Mouse (Mus musculus) heart, embryonic 11.5 days (tissue): Measurements from ENCODE around the gene Zfp414. TPM values are rescaled to one million over a fixed set of nuclear protein-coding genes. Genes with fewer than 3 reads are reported as not detected.

Experiments
- ATAC-seq: fragments of 200-750 bp; cut with Nextera tagmentation; replicated peaks from 2 replicates; pipeline ENCODE4 v1.8.0; 2017; ENCODE audit warnings: moderate library complexity; ENCODE audit not compliant: insufficient number of reproducible peaks, low FRiP score, low TSS enrichment
- H3K27ac ChIP-seq: fragments of 300-500 bp; sonication (generic); 2 replicates; pipeline ENCODE4 v1.5.1; 2014; ENCODE audit warnings: mild to moderate bottlenecking, low read depth, low read length
- H3K27me3 ChIP-seq: fragments of 300-500 bp; sonication (generic); 2 replicates; pipeline ENCODE4 v1.6.1; 2014; ENCODE audit warnings: mild to moderate bottlenecking, low read length, mixed read lengths; ENCODE audit not compliant: control insufficient read depth, insufficient read depth
- H3K36me3 ChIP-seq: fragments of 300-500 bp; sonication (generic); 2 replicates; pipeline ENCODE4 v1.6.1; 2014; ENCODE audit warnings: mild to moderate bottlenecking, low read length, moderate library complexity, mixed read lengths; ENCODE audit not compliant: control insufficient read depth, insufficient read depth
- H3K4me1 ChIP-seq: fragments of 300-500 bp; sonication (generic); 2 replicates; pipeline ENCODE4 v1.6.1; 2014; ENCODE audit warnings: low read length; ENCODE audit not compliant: control insufficient read depth, insufficient read depth
- H3K4me2 ChIP-seq: fragments of 300-500 bp; sonication (generic); 2 replicates; pipeline ENCODE4 v1.6.1; 2014; ENCODE audit warnings: mild to moderate bottlenecking, moderate library complexity
- H3K4me3 ChIP-seq: fragments of 300-500 bp; sonication (generic); 2 replicates; pipeline ENCODE4 v1.5.1; 2014; ENCODE audit warnings: low read depth, low read length
- H3K9ac ChIP-seq: fragments of 300-500 bp; sonication (generic); 2 replicates; pipeline ENCODE4 v1.6.1; 2014; ENCODE audit warnings: mild to moderate bottlenecking, low read depth, low read length, moderate library complexity
- H3K9me3 ChIP-seq: fragments of 300-500 bp; sonication (generic); replicated peaks from 2 replicates; pipeline ENCODE4 v1.6.1; 2016; ENCODE audit warnings: low read length; ENCODE audit not compliant: control insufficient read depth
- WGBS: fragments of 180-500 bp; shearing (Covaris S2); extraction: QIAGEN DNeasy Blood & Tissue Kit; methylation state at CpG from one replicate; pipeline ENCODE4 v1.1.7; 2014; ENCODE audit not compliant: insufficient replicate concordance; 5-methylcytosine and 5-hydroxymethylcytosine counted together
- polyA plus RNA-seq: library from polyadenylated mRNA; unstranded; fragments of >200 nt; fragmentation: Nextera tagmentation; extraction: Ambion mirVana; gene quantifications from 2 replicates; pipeline ENCODE4 v1.2.1, GENCODE M21; 2014

The Zfp414 gene
- polyA plus RNA-seq: 56.4 and 59.9 TPM in 2 replicates

DNA sequence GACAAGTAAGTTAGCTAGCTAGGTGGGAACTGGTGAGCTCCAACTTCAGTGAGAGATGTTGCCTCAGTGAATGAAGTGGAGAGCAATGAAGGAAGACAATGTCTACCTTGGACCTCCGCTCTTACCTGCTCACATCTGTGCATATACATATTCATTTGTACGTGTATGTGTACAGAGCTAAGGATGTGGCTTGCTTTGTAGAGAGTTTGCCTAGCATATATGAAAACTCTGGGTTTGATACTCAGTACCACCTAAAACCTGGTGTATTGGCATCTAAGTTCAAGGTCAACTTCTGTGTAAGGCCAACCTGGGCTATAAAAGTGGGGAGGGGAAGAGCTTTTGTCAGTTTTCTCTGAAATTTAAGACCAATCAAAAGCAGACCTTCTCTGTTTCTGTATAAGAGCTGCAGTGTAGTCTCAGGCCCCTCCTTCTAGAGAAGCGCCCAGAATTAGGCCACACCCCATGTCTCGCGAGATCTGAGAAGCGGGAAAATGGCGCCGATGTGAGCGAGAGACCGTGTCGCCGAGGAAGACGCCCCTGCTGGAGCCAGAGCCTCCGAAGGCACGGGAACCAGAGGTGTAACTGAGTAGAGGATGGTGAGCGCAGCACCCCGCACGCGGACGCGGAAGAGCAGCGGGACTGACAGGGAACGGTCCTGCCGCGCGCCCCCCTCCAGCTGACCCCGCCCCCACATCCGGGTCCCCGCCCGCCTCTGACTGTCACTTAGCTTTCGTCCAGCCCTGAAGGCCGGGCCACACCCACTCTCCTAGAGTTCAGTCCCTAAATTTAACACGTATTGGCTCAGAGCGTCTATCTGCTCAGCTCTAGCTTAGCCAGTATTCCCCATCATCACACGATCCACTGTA, at the start of gene Zfp414:
Gene Zfp414 (plus strand): TSS at position 470 of the 866 bp plus-strand sequence.
- peak within 1 kb of the TSS; percentile 74 for H3K4me3 ChIP-seq
- H3K9ac ChIP-seq: peak within 1 kb of the TSS; percentile 95
- H3K4me2 ChIP-seq: peak within 1 kb of the TSS; percentile 87
- peaks cover 17% of the 10 kb centered on the region for H3K4me1 ChIP-seq
- no peaks in the 10 kb centered on the region for H3K27me3 ChIP-seq
- H3K27ac ChIP-seq: peak within 1 kb of the TSS; percentile 99
- no peaks in the 10 kb centered on the region for H3K9me3 ChIP-seq
- peak; percentile 92 for ATAC-seq
- no peaks in the 10 kb centered on the region; the same call in 1 of the 2 replicates for H3K36me3 ChIP-seq
- WGBS: 3% methylated on average over 32 of the region's 35 CpGs

DNA sequence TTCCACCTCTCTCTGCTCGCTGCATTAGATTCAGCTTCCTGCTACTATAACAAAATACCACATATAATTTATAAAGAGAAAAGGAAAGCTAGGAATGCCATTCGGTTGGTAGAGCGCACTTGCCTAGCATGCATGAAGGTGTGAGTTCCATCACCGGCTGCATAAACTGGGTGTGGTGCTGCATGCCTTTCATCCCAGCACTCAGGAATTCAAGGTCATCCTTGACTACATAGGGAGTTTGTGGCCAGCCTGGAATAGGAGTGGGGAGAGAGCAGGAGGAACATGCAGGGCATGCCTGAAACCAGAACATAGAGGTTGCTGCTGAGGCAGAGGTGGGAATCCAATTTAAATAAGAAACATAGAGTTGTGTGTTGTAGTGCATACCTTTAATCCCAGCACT, 44.8 kb upstream of the Zfp414 start:
- H3K27me3 ChIP-seq: no peaks in the 10 kb centered on the region; the same call in none of the 2 replicates
- 81% methylated on average over 4 of the region's 4 CpGs for WGBS

DNA sequence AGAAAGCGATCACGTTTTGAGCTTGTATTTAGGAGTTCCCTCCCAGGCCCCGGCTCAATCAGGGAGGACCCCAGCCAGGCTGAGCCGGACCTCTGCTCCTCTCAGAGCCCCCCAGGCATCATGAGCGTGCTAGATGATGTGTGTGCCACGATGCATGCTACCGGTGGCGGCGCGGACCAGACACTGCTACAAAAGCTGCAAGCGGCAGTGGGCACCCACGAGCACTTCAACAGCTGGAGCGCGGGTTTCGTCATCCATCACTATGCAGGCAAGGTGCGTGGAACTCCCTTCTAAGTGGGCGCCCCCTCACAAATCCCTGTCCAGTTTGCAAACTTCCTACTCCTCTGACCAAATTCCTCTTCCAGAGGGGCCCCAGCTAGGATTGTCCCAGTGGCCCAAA, 42.9 kb upstream of the Zfp414 start:
- ATAC-seq: no peak
- H3K36me3 ChIP-seq: no peaks in the 10 kb centered on the region
- H3K27me3 ChIP-seq: no peaks in the 10 kb centered on the region; the same call in none of the 2 replicates
- 57% methylated on average over 17 of the region's 17 CpGs for WGBS
- no peak overlapping the region for H3K27ac ChIP-seq
- no peak overlapping the region for H3K9ac ChIP-seq
- H3K9me3 ChIP-seq: no peaks in the 10 kb centered on the region
- H3K4me3 ChIP-seq: no peak overlapping the region
- no peaks in the 10 kb centered on the region for H3K4me1 ChIP-seq
- no peak overlapping the region for H3K4me2 ChIP-seq

More for the DNA sequence above, 44.8 kb upstream of the Zfp414 start:
- H3K27ac ChIP-seq: no peak overlapping the region
- H3K9ac ChIP-seq: no peak overlapping the region
- H3K9me3 ChIP-seq: no peaks in the 10 kb centered on the region
- no peak overlapping the region for H3K4me3 ChIP-seq
- H3K36me3 ChIP-seq: no peaks in the 10 kb centered on the region
- ATAC-seq: no peak
- no peaks in the 10 kb centered on the region for H3K4me1 ChIP-seq
- no peak overlapping the region for H3K4me2 ChIP-seq

DNA sequence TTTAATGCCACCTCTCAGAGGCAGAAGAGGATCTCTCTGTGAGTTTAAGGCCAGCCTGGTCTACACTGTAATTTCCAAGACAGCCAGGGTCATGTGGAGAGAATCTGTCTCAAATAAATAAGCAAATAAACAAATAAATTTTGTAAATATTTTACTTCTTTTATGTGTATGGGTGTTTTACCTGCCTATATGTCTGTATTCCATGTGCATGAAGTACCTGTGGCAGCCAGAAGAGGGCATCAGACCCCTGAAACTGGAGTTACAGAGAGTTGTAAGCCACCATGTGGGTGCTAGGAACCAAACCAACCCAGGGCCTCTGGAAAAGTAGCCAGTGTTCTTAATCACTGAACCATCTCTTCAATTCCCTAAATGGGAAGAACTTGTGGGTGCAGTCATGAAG, 31.6 kb upstream of the Zfp414 start:
- H3K4me2 ChIP-seq: no peak overlapping the region
- no peak overlapping the region for H3K9ac ChIP-seq
- ATAC-seq: no peak
- H3K27ac ChIP-seq: no peak overlapping the region
- no peaks in the 10 kb centered on the region for H3K36me3 ChIP-seq
- no peaks in the 10 kb centered on the region for H3K9me3 ChIP-seq
- no peaks in the 10 kb centered on the region for H3K4me1 ChIP-seq
- H3K27me3 ChIP-seq: no peaks in the 10 kb centered on the region
- no peak overlapping the region for H3K4me3 ChIP-seq

DNA sequence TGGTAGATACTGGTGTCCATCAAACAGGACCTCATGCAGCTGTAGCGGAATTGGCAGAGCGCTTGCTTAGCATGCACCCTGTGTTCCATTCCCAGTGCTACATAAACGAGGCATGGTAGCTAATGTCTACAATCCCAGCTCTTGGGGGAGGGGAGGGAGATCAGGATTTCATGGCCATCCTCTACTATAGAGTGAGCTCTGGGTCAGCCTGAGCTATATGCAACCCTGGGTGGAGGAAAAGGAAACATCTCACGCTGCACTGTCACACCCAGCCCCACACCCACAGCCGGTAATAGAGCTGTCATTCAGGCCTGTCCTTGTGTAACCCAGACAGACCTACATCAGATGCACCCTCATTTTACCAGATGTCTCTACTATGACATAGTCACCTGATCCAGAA, 30.4 kb upstream of the Zfp414 start:
- WGBS: 83% methylated on average over 5 of the region's 5 CpGs
- no peak overlapping the region for H3K4me2 ChIP-seq
- ATAC-seq: no peak
- no peak overlapping the region for H3K9ac ChIP-seq
- H3K27me3 ChIP-seq: no peaks in the 10 kb centered on the region
- no peak overlapping the region for H3K4me3 ChIP-seq
- no peaks in the 10 kb centered on the region for H3K36me3 ChIP-seq
- H3K9me3 ChIP-seq: no peaks in the 10 kb centered on the region
- H3K27ac ChIP-seq: no peak overlapping the region
- H3K4me1 ChIP-seq: no peaks in the 10 kb centered on the region

DNA sequence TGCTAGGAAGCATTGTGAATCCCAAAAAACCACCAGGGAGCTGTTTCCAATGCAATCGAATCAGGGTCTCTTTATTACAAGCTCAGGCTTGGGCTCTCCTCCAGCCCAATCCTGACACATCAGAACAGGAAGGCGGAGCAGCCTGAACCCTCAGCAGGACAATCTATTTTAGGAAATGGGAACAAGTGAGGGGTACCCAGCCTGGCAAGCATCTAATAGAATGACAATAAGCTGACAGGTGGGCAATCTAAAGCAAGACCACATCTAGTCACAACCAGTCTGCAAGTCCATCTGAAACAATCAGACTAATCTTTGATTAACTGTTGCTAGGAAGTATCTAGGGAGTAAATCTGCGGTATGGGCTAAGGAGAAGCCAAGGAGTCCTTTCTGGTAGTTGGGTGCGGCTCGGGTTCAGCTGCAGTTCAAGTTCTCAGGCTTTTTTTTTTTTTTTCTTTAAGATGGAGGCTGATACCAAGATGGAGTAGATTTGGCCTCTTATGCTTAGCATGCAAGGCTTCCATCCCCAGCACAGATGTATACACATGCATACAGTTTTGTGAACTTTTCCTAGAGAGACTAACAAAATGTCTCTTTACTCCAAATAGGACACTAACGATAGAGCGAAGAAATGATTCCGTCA, 28.9 kb upstream of the Zfp414 start:
- Histone ChIP-seq H3K4me2 (no peak overlapping the region), H3K36me3 (no peaks in the 10 kb centered on the region), H3K27ac (no peak overlapping the region), H3K27me3 (no peaks in the 10 kb centered on the region), H3K9ac (no peak overlapping the region), H3K4me1 (no peaks in the 10 kb centered on the region), H3K4me3 (no peak overlapping the region), H3K9me3 (no peaks in the 10 kb centered on the region)
- no peak for ATAC-seq
- WGBS: 84% methylated on average over 8 of the region's 8 CpGs

DNA sequence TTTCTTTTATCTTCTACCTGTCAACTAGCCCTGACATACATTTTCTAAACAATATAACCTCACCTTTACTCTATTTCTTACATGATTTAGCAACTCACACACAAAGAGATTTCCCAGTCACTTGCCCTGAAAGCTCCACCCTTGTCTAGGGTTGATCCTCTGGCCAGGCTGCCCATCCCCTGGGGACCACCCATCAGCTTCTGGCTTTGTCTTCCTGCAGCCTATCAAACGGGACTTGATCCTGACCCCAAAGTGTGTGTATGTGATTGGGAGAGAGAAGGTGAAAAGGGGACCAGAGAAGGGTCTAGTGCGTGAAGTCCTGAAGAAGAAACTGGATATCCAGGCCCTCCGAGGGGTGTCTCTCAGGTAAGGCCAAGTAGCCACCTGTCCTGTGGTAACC, 28.1 kb upstream of the Zfp414 start:
- WGBS: 77% methylated on average over 3 of the region's 3 CpGs
- no peak overlapping the region for H3K27ac ChIP-seq
- ATAC-seq: no peak
- H3K36me3 ChIP-seq: no peaks in the 10 kb centered on the region
- H3K27me3 ChIP-seq: no peaks in the 10 kb centered on the region
- H3K9me3 ChIP-seq: no peaks in the 10 kb centered on the region
- no peak overlapping the region for H3K9ac ChIP-seq
- no peak overlapping the region for H3K4me2 ChIP-seq
- H3K4me3 ChIP-seq: no peak overlapping the region
- H3K4me1 ChIP-seq: no peaks in the 10 kb centered on the region

DNA sequence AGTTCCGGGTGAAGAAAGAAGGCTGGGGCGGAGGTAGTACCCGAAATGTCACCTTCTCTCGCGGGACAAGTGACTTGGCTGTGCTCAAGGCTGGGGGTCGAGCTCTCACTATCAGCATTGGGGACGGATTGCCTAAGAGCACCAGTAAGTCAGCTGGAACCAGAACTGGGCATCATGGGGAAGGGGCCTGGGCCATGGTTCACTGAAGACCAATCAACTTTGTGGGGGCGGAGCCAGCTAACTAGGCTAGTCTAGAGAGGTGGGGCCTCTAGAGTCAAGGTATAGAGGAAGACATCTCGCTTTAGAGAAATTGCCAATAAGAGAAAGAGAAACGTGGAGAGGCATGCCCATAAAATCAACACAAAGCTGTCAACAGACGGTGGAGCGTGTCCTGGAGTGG, 26.9 kb upstream of the Zfp414 start:
- Histone ChIP-seq H3K36me3 (no peaks in the 10 kb centered on the region), H3K9me3 (no peaks in the 10 kb centered on the region), H3K4me1 (no peaks in the 10 kb centered on the region), H3K4me3 (no peak overlapping the region), H3K27ac (no peak overlapping the region), H3K4me2 (no peak overlapping the region), H3K9ac (no peak overlapping the region), H3K27me3 (no peaks in the 10 kb centered on the region)
- WGBS: 75% methylated on average over 12 of the region's 12 CpGs
- no peak for ATAC-seq
